Mouse (Mus musculus): ENCODE measurements around the gene Stk26.

DNA sequence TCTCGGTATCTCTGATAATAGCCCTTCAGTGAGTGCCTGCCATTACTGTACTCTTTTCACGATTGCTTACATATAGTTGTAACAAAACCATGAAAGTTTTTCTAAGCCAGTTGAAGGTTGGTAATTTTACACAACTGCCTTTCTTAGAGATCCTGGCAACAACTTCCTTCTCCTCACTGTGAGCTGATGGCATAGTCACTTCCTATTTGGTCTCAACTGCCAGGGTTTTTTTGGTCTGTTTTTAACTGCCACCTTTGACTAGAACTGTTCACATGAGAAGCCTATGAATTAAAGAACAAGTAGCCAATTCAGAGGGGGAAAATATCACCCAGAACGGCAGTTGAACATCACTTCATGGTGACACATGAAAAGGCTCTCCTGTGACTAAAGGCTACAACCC lies 5.3 kb upstream of the Stk26 start:
- TF ChIP-seq CTCF (IDR thresholded peaks at IDR 0.05; ENCODE audit: low read depth, low read length) (no peak), POLR2A (IDR thresholded peaks at IDR 0.05; ENCODE audit: borderline replicate concordance, low read depth, low read length) (no peak)
